Mouse (Mus musculus) 3T3-L1 (cell line): ENCODE measurements around the gene Mapk14.
"Not testable (repeated sequence)": the region's sequence is repeated elsewhere in the genome, so short reads cannot be mapped to it uniquely, and the experiment has no call there.

Source experiments
- DNase-seq: peaks from one replicate; pipeline ENCODE4 v3.0.0-alpha.2; 2015; ENCODE audit warnings: low read depth, low spot score

Gene Mapk14

DNA sequence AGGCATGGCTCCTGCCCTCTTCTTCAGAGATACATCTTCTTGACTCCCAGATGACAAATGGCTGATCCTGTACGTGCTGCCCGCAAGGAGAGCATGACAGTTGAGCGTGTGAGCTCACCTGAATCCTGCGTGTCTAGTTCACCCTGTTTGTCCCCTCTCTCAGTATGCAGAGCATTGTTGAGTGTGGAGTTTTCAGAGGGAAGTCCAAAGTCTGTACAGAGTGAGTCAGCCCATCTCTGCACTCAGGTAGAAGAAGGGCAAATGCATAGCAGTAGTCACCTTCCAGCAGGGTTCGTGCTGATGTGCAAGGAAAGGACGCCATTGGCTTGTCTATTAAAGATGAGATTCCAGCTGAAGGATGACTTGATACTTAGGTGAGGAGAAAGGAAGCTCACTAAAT is 48.1 kb downstream of the Mapk14 start:
- DNase-seq = no peak

DNA sequence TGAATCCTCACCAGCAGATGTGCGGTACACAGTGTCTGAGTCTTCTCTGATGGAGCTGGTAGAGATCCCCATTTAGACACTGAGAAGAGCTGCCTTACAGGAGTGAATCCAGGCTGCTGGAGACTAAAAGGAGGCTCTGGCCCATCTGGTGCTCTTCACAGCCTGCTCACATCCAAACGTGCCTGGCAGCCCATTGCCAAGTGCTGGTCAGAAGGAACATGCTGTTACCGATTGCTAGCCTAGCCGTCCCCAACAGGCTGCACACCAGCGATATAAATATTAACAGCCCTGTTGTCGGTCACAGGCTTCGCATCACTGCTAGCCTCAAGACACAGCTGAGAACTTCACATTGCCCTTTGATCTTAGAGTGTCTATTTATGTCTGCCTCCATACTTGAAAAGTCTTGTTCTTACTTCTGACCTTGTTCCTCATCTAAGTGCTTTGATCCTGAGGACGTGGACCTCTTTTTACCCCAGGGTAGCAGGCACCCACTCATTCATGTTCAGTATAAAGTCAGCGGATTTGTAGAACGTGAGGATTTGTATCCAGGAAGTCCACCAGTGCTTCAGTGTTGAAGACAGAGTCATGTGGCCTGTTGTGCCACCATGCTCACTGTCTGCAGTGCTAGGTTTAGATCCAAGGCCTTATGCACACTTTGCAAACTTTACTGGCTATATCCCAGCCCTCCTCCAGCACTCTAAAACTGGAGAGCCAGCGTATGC is 52.2 kb downstream of the Mapk14 start:
- no peak for DNase-seq

DNA sequence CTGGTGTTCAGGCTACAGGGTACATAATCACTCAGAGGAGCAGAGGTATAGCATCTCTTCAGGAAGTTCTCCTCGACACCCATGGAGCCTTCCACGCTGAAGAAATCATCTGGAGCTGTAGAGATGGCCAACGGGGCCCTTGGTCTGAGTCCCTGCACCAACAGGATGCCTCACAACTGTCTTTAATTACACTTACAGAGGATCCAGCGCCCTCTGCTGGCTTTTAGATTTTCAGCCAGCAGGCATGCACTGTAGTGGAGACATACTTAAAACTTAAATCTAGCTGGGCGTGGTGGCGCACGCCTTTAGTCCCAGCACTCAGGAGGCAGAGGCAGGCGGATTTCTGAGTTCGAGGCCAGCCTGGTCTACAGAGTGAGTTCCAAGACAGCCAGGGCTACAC is 52.8 kb downstream of the Mapk14 start:
- peak; percentile 53 for DNase-seq

DNA sequence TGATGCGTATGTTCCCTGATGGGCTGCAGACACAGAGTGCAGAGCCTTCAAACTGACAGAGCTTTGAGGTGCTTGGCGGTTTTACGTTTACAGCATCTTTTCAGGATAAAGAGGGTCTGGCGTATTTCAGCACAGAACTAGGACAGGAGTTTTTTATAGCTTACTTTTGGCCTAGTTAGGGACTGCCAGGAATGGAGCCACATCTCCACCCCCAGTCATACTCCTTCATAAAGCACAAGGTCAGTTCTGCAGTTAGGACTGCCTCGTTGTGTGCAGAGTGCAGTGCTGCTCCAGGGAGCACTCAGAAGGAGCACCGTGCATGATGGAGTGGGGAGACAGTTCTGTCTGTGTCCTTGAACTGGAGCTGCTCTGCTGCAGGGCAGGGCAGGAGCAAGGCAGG is 54.6 kb downstream of the Mapk14 start:
- no peak for DNase-seq

DNA sequence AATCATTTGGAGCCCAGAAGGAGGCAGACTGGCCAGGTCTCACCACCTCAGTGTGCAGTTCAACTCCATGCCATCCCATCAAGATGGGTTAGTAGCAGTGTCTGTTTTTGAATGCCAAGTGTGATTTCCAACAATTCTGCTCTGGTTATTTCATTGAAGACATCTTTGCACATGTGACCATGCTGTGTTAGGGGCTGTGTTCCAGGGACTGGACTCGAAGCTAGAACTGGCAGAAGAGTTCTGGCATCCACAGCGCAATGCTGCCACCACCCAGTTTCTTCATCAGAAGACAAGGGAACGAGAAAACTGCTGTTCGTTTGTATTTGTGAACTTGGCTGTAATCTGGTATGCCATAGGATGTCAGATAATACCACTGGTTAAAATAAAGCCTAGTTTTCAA is 56.9 kb downstream of the Mapk14 start:
- no peak for DNase-seq

DNA sequence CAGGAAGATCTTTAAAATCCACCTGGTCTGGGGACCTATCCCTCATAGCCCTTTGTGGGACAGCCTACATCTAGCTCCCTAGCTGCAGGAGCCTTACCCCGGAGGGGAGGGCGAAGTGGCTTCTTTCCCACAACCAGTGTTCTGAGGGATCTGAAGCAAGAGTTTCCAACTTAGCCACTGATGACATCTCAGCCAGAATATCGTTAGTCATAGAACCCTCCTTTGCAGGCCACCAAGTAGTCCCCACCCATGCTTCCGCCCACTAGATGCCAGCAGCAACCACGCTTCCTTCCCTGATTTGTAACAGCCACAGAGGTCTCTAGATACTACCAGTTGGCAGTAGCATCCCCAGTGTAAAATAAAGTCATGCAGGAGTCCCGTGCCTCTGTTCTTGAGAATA is 59.5 kb downstream of the Mapk14 start:
- peak; percentile 80 for DNase-seq

DNA sequence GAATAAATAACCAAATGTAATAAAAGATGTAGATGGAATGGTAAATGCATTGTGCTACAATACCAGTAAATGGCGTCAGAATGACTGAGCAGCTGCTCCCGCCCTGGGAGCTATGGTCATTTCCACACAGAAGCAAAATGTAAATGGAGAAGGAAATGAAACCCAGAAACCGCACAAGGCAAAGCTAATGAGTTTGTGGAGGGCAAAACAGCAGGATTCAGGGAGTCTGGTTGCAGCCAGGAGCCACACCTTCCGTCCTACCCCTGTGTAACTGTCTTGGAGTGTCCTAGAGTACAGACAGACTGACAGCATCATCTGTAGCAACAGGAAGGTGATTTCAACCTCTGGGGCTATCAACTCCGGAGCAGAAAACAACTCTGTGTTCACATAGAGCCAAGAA is 65.3 kb downstream of the Mapk14 start:
- DNase-seq = no peak

DNA sequence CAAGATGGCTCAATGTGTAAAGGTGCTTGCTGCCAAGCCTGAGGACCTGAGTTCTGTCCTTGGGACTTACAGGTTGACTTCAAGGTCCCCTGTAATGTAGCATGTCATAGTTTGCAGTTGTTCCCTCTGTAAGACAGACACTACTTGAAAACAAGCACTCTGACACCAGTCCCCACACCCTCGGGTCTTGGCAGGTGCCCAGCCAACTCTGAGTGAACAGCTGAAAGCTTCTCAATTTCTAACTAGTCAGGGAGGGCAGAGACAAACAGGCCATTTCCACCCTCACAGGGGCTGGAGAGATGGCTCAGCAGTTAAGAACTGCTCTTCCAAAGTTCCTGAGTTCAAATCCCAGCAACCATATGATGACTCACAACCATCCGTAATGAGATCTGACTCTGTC is 66.3 kb downstream of the Mapk14 start:
- DNase-seq = no peak

DNA sequence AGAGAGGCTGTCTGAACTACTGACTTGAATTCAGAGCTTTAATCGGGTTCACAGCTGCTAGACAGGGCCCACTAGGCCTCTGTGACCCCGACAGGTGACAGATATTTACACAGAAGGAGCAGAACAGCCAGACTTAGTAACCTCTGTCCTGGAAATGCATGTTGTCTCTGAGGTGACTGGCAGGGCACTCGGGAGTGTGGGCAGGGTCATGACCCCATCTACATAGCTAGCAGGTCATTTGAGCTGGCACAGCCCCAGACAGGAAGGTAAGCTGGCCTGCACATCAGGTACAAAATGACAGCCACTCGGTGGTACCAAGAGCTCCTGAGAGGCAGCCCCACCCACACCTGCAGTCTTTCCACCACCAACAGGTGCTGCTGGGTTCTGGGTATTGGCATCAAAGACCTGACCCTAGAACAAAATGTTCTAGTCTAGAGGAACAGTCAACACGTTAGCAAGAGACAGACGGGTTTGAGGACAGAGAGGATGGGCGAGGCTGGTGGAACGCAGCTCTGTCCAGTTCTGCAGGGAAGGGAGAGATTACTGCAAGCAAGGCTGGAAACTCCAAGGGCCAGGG is 69.7 kb downstream of the Mapk14 start:
- DNase-seq = no peak

DNA sequence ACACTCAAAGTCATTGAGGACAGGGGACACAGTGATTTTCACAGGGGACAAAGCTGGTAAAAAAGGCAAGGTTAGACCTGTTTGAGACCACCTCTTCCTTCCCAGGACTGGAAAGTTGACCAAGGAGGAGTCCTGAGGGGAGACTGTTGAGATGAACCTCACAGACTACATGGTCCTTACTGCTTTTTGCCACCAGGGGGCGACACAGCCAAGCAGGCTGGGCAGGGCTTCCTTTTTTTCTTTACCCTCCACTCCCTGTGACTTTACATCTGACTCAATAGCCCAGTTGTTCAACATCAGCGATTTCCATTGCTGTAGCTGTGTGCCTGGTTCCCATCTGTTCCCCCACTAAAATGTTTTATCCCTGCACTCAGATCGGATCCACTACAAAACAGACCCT is 70.7 kb downstream of the Mapk14 start:
- DNase-seq = peak; percentile 85

DNA sequence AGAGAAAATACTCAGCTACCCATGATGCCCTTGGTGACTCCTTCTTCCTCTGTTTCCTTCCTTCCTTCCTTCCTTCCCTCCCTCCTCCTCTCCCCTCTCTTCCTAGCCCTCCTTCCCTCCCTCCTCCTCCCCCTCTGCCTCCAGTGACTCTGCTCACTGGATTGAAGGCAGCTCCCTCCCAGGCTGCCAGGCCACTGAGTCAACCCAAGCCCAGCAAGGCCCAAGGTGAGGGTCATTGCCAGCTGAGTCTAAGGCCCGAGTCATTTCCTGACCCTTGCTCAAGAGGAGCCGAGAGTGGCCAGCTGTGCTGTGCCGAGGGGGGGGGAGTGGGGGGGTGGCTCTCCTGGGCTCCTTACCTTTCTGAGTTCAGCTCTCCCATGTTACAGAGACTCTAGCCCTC is 75.1 kb downstream of the Mapk14 start:
- DNase-seq = peak; percentile 72

DNA sequence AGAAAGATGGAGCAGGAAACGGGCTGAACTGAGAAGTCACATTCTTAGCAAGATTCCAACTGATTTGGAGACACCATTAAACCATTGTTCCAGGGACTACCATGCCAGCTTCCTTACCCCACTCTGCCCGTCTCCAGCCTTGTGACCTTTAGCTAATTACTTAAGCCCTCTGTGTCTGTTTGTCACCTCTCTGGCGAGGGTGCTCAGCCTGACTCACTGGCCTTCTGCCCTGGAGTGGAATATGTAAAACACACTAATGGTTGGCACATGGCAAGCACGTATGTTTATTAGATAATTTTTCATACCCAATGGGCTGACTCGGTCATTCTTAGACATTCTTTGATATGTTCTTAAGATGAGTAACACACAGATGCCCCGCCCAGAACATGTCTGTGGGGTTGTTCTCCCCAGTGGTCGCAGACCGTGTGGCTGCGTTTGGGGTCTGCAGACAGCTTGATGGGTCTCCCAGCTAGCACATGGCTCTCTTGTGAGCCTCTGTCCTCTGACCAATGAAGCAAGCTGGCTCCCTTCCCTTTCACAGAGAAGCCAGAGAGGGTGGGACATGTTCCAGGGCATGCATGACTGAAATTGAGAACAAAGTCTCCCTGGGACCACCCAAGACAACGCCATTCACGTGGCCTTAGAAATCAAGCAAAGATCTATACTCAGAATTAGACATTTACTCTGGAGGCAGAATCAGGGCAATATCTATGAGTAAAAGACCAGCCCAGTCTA is 75.8 kb downstream of the Mapk14 start:
- no peak for DNase-seq

DNA sequence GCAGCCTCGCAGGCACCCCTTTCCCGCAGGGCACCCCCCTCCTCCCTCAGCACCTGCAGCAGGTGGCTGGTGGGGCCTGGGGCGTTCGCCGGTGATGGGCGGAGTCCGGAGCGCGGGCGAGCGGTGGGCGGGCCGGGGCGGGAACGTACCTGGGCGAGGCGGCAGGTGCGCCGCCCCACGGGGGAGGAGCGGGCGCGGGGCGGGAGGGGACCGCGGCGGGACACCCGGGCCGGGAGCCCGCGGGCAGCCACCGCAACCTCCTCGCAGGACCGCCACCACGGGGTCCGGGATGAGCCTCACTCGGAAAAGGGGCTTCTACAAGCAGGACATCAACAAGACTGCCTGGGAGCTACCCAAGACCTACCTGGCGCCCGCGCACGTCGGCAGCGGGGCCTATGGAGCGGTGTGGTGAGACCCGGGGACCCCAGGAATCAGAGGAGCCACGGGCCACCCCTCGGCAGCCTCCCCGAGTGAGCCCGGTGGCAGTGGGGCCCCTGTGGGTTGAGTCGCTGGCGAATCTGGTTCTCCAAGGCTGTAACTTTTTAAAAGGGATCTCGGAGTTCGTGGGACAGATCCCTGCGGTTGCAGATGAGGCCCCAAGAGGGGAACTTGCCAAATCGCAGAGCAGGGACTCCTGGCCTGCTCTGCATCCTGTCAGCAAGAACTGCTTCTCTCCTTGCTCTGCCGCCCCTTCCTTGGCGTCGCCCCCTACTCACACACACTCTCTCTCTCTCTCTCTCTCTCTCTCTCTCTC is 78.2 kb downstream of the Mapk14 start, which contains the start of gene Mapk13:
Mapk13 (plus strand) TSS at position 177 of the 754 bp plus-strand sequence.
- no peak for DNase-seq

DNA sequence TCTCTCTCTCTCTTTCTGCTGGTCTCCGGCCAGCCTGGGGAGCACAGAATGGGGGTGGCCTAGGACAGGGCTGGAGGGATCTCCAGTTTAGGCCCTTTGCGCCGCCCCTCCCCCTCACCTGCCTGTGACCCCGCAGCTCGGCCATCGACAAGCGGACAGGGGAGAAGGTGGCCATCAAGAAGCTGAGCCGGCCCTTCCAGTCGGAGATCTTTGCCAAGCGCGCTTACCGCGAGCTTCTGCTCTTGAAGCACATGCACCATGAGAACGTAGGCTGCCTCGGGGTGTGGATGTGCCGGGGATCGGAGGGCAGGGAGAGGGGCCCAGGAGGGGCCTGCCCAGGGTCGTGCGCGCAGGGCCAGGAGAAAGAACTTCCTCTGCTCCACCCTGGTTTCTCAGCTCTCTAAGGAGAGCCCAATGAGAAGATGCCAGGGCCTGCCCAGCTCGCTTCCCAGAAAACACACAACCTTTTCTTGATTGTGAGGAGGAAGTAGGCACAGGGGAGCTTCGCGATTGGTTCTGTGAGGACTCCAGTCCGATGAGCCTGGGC is 78.8 kb downstream of the Mapk14 start:
- no peak for DNase-seq

DNA sequence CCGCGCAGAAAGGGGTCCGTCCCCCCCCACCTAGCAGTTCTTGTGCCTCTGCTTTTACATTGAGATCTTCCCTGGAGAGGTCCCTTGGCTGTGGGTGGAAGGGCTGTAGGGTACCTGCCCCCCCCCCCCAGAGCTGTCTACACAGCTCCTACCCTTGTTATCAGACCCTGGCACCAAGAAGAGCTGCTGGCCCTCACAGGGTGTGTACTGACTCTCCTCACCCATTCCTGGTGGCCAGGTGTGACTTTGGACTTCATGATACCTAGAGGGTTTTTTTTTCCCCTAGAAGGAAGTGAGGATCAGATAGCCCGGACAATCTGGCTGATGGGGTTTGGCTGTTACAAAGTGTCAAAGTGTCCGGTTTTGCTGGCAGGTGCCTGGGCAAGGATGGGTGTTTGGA is 80.2 kb downstream of the Mapk14 start:
- DNase-seq = no peak

DNA sequence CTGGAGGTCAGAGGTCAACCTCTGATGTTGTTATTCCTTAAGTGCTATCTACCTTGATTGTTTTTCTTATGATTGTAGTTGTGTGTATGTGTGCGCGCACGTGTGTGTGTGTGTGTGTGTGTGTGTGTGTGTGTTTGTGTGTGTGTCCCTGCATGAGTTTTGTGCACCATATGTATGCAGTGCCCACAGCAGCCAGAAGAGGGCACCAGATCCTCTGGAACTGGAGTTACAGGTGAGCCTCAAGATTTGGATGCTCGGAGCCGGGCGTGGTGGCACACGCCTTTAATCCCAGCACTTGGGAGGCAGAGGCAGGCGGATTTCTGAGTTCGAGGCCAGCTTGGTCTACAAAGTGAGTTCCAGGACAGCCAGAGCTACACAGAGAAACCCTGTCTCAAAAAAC is 83.2 kb downstream of the Mapk14 start:
- DNase-seq = not testable (repeated sequence)

DNA sequence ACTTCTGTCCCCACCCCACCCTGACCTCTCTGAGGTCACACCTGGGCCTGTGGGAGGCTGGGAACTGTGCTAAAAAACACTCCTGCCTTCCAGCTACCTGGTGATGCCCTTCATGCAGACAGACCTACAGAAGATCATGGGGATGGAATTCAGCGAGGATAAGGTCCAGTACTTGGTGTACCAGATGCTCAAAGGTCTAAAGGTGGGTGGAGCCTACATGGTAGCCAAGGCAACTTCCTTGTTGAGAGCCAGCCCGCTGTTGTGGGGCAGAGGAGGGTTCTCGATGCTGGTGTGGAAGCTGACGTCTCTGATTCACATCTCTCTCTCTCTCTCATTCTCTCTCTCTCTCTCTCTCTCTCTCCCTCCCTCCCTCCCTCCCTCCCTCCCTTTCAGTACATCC is 84.0 kb downstream of the Mapk14 start:
- DNase-seq = no peak

DNA sequence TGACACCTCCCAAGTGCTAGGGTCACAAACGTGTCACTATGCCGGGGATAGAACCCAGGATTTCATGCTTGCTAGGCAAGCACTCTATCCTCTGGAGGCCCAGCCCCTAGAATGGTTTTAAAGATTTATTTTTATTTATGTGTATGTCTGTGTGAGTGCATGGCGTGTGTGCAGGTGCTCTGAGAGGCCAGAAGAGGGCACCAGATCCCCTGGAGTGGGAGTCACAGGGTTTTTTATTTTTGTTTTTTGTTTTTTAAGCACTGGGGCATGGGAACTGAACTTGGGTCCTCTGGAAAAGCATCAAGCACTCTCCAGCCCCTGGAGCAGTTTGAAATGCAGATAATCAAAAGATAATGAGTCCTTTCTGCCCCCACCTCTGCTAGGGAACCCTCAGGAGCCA is 85.7 kb downstream of the Mapk14 start:
- DNase-seq = peak; percentile 31

DNA sequence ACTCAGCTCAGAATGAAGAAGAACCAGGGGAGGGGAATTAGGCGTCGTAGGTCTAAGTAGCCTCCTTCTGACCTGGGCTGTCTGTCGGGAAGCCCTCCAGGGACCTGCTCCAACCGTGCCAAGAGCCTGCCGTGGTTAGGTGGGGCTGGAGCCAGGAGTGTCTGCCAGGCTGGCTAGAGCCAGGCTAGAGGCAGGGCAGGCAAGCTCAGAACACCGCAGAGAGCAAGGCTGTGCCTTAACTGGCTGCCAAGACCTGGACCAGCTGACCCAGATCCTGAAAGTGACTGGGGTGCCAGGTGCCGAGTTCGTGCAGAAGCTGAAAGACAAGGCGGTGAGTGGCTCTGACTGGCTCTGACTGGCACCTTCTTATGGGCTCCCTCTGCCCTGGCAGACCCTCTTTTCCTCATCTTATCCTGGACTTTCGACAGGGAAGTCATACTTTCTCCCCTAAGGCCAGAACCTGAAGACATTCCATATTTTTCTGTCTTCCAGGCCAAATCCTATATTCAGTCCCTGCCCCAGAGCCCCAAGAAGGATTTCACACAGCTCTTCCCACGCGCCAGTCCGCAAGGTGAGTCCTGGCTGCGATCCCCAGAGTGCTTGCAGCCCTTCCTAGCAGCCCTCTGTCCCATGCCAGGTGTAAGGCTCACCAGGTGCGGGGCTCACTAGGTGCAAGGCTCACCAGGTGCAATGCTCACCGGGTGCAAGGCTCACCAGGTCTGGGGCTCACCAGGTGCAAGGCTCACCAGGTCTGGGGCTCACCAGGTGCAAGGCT is 86.3 kb downstream of the Mapk14 start:
- peak; percentile 18 for DNase-seq

DNA sequence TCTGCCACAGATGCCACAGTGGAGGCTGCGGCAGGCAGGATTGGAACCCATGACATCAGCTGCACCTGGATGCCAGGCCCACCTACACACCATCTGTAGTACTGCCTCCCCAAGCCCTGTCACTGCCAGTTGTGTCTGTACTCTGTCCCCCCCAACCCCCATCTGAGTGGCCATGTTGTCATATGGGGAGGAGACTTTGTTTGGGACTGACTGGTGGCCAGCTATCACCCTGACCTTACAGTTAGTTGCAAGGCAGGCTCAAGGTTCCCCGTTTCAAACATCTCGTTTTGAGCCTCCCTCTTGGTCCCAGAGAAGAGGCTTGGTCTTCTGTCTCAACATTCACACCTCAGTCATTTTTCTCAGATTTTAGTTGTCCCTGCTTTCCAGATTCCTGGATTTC is 88.6 kb downstream of the Mapk14 start:
- DNase-seq = no peak

DNA sequence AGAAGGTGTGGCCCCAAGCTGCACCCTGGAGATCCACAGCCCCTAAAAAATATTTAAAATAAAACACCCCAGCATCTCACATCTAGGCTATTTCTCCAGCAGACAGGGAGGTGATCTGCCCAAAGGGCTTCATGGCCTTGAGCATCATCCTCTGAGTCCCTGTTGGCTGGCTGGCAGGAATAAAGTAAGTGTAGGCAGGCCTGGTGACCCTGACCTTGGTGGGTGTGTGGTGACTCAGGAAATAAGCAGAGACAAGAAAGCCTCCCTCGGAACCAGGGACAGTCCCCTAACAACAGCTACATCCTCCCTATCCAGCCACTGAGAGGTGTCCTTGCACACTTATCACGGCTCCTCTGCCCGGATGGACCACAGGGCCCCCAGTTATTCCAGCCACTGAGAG is 89.7 kb downstream of the Mapk14 start:
- DNase-seq = no peak
